Mouse (Mus musculus) embryo, embryonic 11 days (tissue): ENCODE measurements around the gene Gucy1b2.
A peak's percentile ranks its signal among the peaks of the same experiment; 100 is the strongest.

Source experiments
- DNase-seq: peaks from one replicate; pipeline ENCODE4 v3.0.0-alpha.2; 2015

Gene Gucy1b2

DNA sequence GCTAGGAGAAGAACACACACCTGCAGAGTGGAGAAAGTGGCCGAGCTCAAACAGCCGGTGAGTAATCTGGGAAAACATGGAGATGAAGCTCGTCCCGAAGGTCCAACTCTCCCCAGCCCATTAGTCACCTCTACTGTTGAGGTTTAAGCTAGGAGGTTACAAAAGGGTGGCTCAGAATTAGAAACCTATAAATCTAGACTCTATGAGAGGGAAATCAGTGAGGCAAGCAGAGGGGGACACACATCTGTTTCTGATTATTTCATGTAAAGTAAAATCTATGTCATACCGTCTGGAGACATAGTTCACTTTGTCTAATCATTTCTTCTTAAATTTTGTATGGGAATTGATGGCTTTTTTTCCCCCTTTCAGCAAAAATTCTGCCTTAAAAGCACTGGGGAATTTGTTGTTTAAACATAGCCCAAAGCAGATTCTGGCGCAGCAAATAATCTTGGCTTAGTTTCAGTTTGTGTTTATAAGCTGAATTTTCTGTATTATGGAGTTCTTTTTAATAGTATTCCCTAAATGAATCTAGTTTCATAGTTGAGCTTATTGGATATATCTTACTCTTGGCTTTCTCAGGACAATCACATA, 12.2 kb downstream of the Gucy1b2 start:
- DNase-seq = peak; percentile 41

DNA sequence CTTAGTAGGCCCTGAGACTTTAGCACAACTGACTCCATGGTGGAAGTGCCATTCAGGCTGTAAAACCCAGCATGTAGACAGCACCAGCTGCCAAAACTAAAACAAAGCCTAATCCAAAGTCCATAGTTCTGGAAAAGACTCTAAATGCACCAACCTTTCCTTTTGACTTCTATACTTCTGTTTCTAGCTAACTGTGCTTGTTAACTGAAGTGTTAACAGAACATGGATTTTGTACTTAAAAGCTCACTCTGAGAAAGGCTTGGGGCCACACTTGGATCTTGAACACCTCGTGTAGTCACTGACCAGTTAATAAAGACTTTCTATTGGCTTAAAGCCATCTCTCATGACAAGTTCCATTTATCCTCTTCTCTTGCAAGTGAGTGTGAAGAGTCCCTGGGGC, 13.1 kb downstream of the Gucy1b2 start:
- DNase-seq = no peak

DNA sequence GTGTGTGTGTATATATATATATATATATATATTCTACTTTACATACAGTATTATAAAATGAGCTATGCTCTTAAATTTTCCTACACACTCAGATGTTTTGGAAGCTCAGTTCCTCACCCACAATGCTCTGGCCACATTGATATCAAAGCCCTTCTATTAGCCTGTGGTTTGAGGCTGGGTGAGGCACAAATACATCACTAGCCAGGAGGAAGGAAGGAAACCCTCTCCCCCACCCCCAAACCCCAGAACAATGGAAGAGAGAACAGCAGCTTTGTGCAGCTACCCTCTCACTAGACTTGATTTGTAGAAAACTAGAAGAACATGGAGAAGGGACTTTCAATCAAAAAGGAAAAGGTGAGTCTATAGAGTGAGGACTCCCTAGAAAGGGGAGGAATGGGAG, 16.1 kb downstream of the Gucy1b2 start:
- DNase-seq = no peak

DNA sequence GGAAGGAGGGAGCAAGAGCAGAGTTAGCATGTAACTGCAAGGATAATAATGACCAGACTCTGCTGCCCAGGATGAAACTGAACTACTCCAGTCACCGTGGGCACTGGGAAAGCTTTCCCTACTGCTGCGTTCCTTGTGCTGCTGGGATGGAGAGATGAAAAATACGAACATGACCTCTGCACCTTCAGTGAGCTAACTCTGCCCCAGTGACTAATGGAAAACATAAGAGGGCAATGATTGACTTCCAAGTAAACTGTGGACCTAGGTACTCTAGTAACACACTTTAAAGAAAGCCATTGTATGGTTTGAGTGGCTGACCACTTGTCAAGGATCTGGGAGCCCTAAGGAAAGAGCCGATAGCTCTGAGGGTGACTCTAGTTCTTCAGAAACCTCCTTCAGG, 17.9 kb downstream of the Gucy1b2 start:
- no peak for DNase-seq

DNA sequence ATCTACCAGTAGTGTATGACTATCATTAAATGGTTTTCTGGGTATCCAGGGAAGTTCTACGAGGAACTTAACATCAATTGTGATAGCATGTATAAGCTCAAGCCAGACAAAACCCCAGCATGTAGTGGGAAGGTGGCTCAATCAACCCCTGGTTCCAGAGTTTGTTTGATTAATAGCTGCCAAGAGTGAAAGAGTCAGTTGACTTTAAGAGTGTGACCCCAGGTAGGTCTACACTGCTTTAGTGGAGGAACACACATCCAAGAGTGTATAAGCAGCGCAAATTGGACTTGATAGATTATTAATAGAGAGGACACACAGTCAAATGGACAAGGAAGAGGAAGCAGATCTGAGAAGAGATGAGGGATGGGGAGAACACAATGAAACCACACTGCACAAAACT, 18.3 kb downstream of the Gucy1b2 start:
- no peak for DNase-seq

DNA sequence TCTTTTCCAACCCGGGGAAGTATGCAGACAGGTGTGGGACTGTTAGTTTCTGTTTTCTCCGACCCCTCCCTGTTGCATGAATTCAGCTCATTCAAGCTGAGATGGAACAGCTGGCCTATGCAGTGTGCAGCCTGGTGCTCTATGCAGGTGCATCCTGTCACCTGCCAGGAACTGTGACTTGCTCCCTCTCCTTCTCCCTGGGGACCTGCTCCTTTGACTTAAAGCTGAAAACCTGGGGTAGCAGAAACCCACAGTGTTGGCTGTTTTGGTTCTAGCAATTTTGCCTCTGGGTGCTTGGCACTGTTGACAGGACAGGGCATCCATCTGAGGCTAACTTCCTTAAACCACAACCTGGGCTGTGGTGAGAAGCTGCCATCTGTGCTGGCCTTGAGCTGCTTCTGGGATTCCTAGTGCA, 30.8 kb downstream of the Gucy1b2 start:
- DNase-seq = no peak

DNA sequence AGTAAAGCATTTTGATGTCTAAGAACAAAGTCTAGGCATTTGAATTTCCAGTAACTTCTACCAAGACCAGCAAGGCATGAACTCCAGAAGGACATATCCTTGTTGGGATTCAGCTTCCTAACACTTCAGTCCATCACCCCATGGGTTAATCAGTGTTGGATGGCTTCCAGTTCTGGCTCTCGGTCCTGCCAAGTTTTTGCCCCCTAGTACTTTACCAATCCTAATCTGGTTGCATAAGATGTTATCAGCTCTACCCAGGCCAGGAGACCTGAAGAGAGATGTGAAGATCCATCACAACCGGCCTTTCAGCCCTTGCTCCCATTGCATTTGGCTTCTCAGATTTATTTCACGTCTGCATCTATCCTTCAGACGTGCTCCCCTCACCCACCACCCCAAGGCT, 33.8 kb downstream of the Gucy1b2 start:
- DNase-seq = no peak

DNA sequence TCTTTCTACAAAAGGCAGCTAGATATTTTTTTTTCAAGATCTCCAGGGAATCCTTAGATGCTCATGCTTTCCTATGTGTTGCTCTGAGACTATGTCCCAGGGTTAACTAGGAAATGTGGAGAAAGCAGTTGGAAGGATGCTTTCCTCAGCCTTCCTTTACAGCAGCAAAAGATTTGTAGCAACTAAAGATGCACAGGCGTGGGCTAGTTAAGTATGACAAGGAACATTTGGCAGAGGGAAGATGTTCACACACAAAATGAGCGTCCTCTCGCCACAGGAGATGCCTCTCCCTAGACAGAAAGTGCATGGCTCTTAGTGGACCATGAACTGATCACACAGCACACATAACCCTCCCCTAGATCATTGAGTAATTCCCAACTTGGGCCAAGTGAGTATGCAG, 38.6 kb downstream of the Gucy1b2 start:
- DNase-seq = no peak

DNA sequence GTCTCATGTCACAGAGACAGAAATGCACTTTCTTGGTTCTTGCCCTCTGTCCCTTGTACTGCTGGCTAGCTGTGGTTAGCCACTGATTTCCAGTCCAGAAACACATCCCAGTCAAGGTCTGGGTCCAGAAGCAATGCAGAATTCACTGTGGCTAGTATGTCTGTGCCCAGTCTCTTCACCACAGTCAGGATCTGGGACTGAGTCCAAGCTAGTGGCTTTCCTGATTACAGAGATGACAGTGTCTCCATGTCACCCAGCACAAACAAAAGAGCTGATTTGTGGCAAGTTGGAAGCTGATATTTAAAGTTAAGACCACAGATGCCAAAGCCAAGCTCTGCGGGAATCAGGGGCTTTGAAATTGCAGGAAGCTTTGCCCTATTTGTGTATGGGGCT, 39.4 kb downstream of the Gucy1b2 start:
- DNase-seq = no peak

DNA sequence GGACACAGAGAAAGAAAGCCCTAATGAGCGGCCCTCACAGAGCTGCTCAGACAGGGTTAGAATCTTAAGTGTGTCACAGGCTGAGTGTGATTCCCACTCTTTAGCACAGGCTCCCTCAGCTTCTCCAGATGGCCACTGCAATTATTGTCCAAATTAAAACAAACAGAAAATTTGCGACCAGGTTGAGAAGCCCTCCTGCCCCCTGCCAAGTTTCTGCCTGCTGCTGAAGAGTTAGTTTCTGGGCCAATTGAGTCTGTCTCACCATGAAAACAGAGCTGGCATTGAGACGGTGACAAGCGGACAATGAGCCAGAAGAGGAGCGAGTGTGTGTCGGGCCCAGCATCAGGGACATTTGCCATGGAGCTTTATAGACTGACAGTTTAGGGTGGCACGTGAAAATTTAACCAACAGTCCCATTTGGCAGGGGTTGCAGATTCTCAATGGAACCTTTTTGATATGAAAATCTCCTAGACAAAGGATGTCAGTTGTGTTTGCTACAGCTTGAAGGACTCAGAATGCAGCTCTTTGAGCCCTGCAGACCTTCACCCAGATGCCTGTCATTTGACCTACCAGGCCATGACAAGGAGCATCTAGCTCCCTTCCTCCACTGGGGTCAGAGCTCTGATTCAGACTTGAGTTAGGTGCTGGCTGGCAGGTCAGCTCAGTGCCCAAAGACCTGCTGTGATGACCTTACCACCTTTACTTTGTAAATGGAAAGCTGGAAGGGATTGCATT, 39.9 kb downstream of the Gucy1b2 start:
- peak; percentile 15 for DNase-seq

DNA sequence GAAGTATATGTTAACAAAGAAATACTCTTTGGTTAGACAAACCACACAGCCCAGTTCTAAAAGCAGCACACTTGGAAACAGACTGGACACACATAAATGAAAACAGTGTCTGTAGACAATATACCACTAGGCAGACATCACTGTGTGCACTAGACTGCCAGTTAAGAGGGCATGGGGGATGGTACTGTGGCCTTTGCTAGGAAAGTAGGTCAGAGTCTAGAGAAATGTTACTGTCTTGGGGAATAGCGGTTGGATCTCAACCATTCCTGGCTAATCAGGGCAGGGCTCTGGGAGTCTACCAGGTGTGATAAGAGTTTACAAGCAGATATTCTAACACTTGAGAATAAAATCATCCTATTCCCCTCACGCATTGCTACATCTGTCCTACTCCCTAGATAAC, 60.7 kb downstream of the Gucy1b2 start:
- DNase-seq = no peak

DNA sequence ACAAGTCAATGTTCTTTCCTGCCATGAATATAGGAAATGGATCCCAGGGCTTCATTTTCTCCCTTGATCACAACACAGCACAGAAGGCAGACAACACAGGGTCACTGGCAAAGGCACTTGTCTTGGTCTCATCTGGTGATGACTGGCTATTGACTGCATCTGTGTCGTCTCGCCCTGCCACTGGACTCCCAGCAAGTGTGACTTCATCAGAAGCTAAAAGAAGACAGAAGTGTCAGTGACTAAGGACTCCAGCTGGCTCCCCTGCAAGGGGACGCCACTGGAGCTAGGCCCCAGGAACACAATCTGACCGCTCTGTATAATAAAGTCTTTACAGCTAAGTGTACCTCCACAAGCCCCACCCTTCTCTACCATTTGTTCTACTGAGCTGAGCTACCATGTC, 63.3 kb downstream of the Gucy1b2 start:
- DNase-seq = no peak

DNA sequence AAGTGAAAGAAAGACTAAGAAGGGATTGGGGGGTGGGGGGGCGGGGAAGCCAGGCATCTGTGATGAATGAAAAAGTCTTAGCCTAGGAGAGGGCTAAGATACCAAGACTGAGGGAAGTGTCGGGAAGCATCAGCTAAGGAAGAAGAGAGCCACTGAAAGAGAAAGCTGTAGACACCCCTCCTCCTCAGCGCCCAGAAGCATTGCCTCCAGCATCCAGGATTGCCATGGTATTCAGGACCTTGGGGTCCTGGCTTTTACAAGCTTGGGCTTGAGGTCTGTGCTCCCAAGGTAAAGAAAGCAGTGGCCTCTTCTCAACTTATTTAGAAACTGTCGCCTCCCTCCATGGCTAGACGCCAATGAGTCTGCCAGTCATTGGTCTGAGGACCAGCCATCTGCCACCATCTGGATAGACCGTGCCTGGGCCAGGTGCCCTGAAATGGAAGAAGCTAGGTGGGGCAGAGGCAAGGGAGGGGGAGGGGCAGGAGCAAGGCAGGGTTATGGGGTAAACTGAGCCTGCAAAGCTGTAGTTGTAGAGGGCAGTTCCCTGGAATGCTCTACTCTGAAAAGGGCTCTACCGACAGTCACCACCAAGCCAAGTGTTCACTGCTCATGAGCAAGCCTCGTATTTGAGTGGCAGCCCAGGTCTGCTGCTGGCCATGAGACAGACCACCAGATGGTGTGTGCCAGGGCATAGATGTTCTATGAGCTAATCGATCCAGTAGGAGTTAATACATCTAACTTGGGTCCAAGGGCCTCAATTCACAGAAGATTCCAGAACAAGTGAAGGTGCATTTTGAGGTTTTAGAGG, 66.2 kb downstream of the Gucy1b2 start:
- DNase-seq = no peak

DNA sequence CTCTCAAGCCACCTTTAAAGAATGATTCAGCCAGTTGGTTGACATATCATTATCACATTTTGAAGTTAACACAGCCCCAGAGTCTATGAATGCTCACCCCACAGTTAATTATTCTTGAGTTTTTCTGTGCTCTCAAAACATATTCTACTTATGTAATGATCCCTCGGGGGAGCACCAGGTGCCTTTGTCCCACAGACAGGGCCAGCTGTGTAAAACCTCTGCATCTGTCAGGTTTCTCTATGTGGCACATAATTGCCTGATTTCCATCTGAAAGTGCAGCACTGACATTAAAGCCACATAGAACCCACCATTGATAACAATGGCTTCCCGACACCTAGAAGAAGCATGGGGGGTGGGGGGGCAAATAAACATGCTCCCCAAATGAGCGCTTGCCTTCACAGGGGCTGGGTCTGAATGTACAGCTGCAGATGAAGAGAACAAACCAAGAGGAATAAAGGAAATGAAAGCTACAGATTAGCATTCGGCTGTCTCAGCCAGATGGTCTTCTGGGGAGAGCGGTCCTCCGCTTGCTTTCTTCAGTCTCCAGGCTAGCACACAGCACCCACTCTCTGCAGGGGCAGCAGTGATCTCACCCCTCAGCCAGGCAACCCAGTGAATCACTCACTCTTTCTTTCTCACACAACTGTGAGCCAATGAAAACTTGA, 66.9 kb downstream of the Gucy1b2 start:
- DNase-seq = no peak

DNA sequence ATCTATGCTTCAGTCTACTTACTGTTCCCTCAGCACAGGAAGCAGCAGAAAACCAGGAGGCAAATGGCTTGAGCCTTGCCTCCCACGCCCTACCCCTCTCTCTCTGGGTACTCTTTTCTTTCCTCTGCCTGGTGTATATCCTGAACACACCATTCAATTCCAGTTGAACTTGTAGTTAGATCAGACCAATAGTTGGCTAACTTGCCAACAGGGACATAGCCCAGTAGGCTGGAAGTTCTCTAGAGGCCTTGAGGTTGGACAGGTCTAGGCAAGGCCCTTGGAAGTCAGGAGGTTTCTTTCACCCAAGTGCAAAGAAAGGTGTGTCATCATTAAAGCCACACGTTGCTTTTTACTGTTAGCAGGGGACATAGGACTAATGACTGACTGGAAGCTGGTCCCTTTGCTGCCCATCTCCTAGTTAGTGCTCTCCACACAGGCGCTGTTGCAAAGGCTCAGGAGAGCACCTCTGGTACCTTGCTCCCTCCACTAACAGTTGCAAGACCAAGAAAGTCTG, 72.2 kb downstream of the Gucy1b2 start:
- DNase-seq = no peak

DNA sequence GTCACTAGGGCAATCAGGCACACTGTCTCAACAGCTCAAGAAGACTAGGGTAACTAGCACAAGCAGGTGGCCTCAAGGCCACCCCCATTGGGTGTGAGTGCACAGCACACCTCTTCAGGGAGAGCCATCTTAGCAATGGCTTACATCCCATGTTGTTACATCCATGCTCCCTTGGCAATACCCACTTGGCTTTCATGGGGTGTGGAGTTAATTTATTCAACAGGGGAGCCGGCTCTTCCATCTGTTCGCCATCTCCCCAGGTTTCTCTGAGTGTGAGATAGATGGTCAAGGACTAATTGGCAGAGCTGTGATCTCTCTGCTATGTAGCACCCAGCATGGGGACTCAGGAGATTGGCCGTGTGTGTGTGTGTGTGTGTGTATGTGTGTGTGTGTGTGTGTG, 73.0 kb downstream of the Gucy1b2 start:
- DNase-seq = no peak

DNA sequence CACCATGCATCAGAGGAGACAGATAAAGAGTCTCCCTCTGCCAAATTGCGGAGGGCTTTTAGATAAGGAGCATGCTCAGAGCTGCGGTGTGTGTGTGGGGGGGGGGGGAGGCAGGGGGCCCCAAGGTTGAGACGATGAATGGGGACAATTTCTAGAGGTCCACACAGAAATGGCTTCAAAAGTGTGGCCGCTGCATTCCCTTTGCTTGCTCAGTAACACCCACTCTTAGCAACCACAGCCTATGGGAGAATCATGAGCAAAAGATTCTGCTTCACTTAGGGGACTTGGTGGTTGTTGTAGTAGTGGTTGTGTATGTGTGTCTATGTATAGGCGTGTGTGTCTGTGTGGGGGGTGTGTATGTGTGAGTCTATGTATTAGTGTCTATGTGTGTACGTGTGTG, 75.5 kb downstream of the Gucy1b2 start:
- no peak for DNase-seq

DNA sequence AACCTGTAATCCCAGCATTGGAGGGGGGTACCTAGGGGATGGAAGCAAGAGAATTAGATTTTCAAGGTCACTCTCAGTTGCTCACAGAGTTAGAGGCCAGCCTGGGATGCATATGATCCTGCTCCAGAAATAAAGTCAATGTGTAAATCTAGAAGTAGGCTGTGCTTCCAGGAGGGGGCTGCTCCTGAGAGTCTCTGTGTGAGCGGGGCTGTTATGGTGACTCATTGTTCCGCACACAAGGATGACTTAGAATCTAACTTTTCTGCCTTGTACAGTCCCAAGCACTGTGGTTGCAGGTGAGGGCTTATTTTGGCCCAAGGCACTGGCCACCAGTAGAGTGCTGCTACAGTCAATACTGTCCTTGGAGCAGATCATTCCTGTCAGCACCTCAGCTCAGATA, 76.7 kb downstream of the Gucy1b2 start:
- DNase-seq = no peak

DNA sequence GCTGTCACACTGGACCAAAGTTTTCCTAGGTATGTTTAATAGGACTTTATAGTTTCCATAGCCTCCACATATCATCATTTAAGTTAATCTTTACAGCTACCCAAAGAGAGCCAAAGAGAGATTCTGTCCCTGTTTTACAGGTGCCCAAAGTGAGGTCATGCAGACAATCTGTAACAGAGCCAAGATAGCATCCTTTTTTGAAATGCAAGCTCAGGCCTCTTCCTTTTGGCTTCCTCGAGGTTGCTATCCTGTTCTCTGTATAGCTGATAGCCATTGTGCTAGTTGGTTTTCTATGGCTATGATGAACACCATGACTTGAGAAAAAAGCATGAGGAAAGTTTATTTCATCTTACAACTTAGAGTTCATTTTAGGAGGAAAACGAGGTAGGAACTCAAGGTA, 80.0 kb downstream of the Gucy1b2 start:
- DNase-seq = no peak

DNA sequence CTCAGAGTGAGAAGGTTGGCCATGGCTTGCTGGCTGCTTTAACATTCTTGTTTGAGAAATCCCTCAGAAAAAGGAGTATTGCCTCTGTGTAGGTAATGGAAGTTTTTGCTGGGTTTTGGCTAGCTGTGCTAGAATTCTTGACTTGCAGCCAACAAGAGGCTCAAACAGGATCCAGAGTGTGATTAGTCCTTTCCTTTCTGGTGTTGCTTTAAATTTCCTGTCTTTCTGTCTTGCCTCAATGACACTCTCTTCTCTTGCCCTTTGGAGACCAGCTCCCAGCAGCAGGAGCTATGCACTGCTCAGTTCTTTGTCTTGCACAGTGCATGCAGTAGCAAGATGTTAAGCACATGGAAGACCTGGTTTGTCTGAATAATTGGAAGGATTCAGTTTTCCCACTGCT, 80.4 kb downstream of the Gucy1b2 start:
- DNase-seq = no peak

DNA sequence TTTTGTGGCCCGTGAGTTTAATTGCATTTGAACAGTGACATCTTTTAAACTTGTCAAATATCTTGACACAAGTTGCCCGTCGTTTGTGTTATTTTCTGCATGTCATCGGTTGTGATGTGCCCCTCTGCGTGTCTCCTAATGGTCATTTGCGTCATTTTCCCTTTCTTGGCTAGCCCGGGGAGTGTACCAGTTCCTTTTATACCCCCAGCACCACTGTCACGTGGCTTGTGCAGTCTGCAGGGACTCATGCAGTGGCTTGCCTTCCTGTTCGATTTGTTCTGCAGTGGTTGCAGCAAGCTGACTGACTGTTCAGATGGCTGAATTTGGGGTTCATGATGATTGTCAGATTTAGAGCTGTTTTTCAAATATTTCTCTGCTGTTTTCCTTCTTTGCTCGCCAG, 82.1 kb downstream of the Gucy1b2 start:
- DNase-seq = no peak

DNA sequence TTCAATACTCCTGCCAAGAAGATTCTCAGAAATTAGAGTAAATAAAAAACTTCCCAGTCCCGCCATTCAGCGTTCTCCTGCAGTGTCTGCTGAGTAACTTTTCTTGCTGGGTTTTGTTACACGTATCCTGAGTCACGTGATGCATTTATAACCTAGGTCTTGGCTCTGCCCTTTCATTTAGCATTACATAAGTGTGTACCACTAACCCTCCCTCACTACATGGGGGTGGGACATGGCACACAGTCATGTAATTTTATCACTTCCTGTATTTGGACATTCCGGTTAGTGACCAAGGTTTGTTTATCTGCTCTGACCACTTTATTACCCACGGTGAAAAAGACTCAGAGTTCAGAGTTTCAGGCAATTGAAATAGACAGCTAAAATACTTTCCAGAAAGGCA, 85.3 kb downstream of the Gucy1b2 start:
- no peak for DNase-seq

DNA sequence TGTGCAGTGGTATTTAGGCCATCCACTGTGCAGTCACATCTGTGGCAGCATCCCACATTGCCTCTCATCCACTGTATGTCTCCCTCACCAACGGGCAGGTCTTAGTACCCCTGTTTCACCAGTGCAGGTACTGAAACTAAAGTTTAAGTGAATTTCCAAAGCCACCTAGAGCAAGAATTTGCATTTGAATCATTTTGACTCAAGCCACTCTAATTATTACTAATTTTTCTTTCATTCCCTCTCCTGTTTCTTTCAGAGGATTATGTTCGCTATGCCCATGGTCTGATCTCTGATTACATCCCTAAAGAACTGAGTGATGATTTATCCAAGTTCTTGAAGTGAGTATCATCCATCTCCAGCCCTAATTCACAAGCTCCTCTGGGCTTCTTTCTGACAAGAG, 92.3 kb downstream of the Gucy1b2 start:
- DNase-seq = no peak
